Mouse (Mus musculus) cortical plate, adult 2 months (tissue): Measurements from ENCODE around the gene Brd7.

Experiments used
- CTCF ChIP-seq: fragments of 200-500 bp; IDR thresholded peaks from 2 replicates; pipeline ENCODE4 v1.5.1; 2011; ENCODE audit warnings: mild to moderate bottlenecking, control low read depth, low read length; ENCODE audit not compliant: insufficient read depth; ENCODE audit errors: extremely low read depth
- POLR2A ChIP-seq: fragments of 200-500 bp; IDR thresholded peaks from 2 replicates; pipeline ENCODE4 v1.6.1; 2011; ENCODE audit warnings: mild to moderate bottlenecking, low read length, control low read depth; ENCODE audit not compliant: insufficient read depth; ENCODE audit errors: extremely low read depth

DNA sequence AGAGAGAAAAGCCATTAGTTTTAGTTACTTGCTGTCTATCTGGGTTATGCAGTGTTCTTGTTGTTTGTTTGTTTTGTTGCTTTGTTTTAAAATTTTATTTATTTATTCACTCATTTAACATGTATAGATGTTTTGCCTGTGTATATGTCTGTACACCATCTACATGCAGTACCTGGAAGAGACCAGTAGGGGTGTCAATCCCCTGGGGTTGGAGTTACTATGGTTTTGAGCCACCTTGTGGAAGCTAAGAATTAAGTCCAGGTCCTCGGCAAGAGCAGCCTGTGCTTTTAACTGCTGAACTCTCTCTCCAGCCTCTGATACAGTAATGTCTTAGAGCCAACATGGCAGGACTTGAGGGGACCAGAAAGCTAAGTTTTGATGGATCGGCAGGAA lies 21.2 kb upstream of the Brd7 start:
- TF ChIP-seq CTCF (no peak), POLR2A (no peak)
